ENCODE assay signal across 17 mouse cellular contexts in the genomic region with DNA sequence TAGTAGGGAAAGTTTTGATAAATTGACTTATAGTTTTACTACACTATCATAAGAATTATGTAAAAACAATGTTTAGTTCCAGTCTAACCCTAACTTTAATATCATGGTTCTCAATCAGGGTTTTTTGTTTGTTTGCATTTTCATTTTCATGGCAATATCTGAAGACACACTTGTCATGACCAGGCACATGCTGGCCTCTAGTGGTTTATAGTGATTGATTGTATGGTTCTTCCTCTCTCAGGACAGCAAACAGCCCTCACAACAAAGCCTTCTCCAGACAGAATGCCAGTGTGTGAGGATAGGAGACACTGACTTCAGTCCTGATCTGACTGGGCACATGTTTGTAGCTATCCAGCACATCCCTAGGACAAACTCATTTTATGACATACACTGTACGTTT. TPM values are rescaled to one million over a fixed set of nuclear protein-coding genes. Genes with fewer than 3 reads are reported as not detected.
DNase-seq lines count a peak whose midpoint lies in the region; ATAC-seq lines count a peak whose summit lies in the region.
"Had no signal": no experiment of that assay in that cellular context is flagged by ENCODE, and none has a peak within 500 bp of the region (broad histone marks: within the 10 kb centered on the region; RNA-seq: fewer than 3 reads in every experiment).

No protein-coding gene starts in this region.

- H3K27ac ChIP-seq in neural tube, embryonic 13.5 days (replicated peaks) = 0 out of 2 replicates have a peak overlapping the region, but pooled peaks have one; percentile 14
- no peak overlapping the region for H3K27ac ChIP-seq in neural tube, embryonic 15.5 days (replicated peaks)
- H3K27ac ChIP-seq: limb, embryonic 12.5 days; neural tube, embryonic 12.5 days had no signal

- DNase-seq in CD4-positive, CD25-positive, alpha-beta regulatory T cell, adult 2 months (ENCODE audit: low read depth, low spot score) = peak; percentile 27
- peak; percentile 35 for DNase-seq in kidney, adult 9 months
- no peak for DNase-seq in kidney, adult 18-20 months
- DNase-seq in cerebellum, adult 11 months = no peak
- DNase-seq in adrenal gland, postnatal 4 days (ENCODE audit: low spot score in 2 of 2) = no peak
- DNase-seq: cerebellum, adult 8-10 months; layer of hippocampus, adult 9-11 months; midbrain, embryonic 14.5 days had no signal

- H3K36me3 ChIP-seq in neural tube, embryonic 13.5 days = no peaks in the 10 kb centered on the region
- H3K36me3 ChIP-seq in neural tube, embryonic 15.5 days = no peaks in the 10 kb centered on the region
- H3K36me3 ChIP-seq: limb, embryonic 12.5 days; neural tube, embryonic 12.5 days had no signal

- 82% methylated on average over 1 of the region's 1 CpGs for WGBS in neural tube, embryonic 13.5 days
- 82% methylated on average over 1 of the region's 1 CpGs for WGBS in neural tube, embryonic 15.5 days

- no peak overlapping the region for H3K4me3 ChIP-seq in neural tube, embryonic 13.5 days
- H3K4me3 ChIP-seq in neural tube, embryonic 15.5 days (replicated peaks) = no peak overlapping the region
- H3K4me3 ChIP-seq: limb, embryonic 12.5 days; neural tube, embryonic 12.5 days had no signal

- H3K9ac ChIP-seq in neural tube, embryonic 13.5 days = no peak overlapping the region
- H3K9ac ChIP-seq in neural tube, embryonic 15.5 days (replicated peaks) = no peak overlapping the region
- H3K9ac ChIP-seq: limb, embryonic 12.5 days; neural tube, embryonic 12.5 days had no signal

- H3K4me1 ChIP-seq in neural tube, embryonic 13.5 days (replicated peaks) = no peaks in the 10 kb centered on the region
- no peaks in the 10 kb centered on the region for H3K4me1 ChIP-seq in neural tube, embryonic 15.5 days
- H3K4me1 ChIP-seq: limb, embryonic 12.5 days; neural tube, embryonic 12.5 days had no signal

- H3K4me2 ChIP-seq in neural tube, embryonic 13.5 days = no peak overlapping the region
- no peak overlapping the region for H3K4me2 ChIP-seq in neural tube, embryonic 15.5 days
- H3K4me2 ChIP-seq: limb, embryonic 12.5 days; neural tube, embryonic 12.5 days had no signal

- no peak for ATAC-seq in CD4-positive, CD25-positive, alpha-beta regulatory T cell, adult 4 months
- ATAC-seq in neural tube, embryonic 13.5 days (ENCODE audit: low read depth) = no peak
- ATAC-seq in neural tube, embryonic 15.5 days (ENCODE audit: low FRiP score) = no peak
- ATAC-seq: hindbrain, embryonic 16.5 days had no signal

- H3K27me3 ChIP-seq in neural tube, embryonic 13.5 days = no peaks in the 10 kb centered on the region
- H3K27me3 ChIP-seq in neural tube, embryonic 15.5 days (replicated peaks) = no peaks in the 10 kb centered on the region
- H3K27me3 ChIP-seq: limb, embryonic 12.5 days; neural tube, embryonic 12.5 days had no signal

- no peaks in the 10 kb centered on the region for H3K9me3 ChIP-seq in neural tube, embryonic 13.5 days
- H3K9me3 ChIP-seq in neural tube, embryonic 15.5 days (replicated peaks) = no peaks in the 10 kb centered on the region
- H3K9me3 ChIP-seq: limb, embryonic 12.5 days; neural tube, embryonic 12.5 days had no signal

RNA-seq across cellular contexts. Expression of a gene that starts 13.2 kb away (rescaled TPM):
- polyA plus RNA-seq in CD4-positive, CD25-positive, alpha-beta regulatory T cell, adult 4 months (2017; shearing (Covaris generic)) = not detected
- polyA plus RNA-seq in neural tube, embryonic 13.5 days (2015; fragmentation: Nextera tagmentation; extraction: Ambion mirVana) = not detected in 2 replicates
- not detected in 2 replicates for polyA plus RNA-seq in neural tube, embryonic 15.5 days (2015; fragmentation: Nextera tagmentation; extraction: Ambion mirVana)
- not detected for total RNA-seq in adrenal gland, postnatal 4 days (2021)
- polyA plus RNA-seq: brain, embryonic 14.5 days; heart, embryonic 14.5 days; hindbrain, embryonic 16.5 days; limb, embryonic 12.5 days; midbrain, embryonic 14.5 days; neural tube, embryonic 12.5 days; testis, adult 2 months had no signal

RNA-seq across cellular contexts. Expression of a gene that starts 17.4 kb away (rescaled TPM):
- not detected for polyA plus RNA-seq in CD4-positive, CD25-positive, alpha-beta regulatory T cell, adult 4 months (2017; shearing (Covaris generic))
- polyA plus RNA-seq in neural tube, embryonic 13.5 days (2015; fragmentation: Nextera tagmentation; extraction: Ambion mirVana) = not detected in 2 replicates
- not detected in 2 replicates for polyA plus RNA-seq in neural tube, embryonic 15.5 days (2015; fragmentation: Nextera tagmentation; extraction: Ambion mirVana)
- total RNA-seq in adrenal gland, postnatal 4 days (2021) = not detected
- polyA plus RNA-seq: brain, embryonic 14.5 days; heart, embryonic 14.5 days; hindbrain, embryonic 16.5 days; limb, embryonic 12.5 days; midbrain, embryonic 14.5 days; neural tube, embryonic 12.5 days; testis, adult 2 months had no signal

RNA-seq across cellular contexts. Expression of a gene that starts 27.1 kb away (rescaled TPM):
- polyA plus RNA-seq in CD4-positive, CD25-positive, alpha-beta regulatory T cell, adult 4 months (2017; shearing (Covaris generic)) = not detected
- polyA plus RNA-seq in neural tube, embryonic 13.5 days (2015; fragmentation: Nextera tagmentation; extraction: Ambion mirVana) = not detected in 2 replicates
- not detected in 2 replicates for polyA plus RNA-seq in neural tube, embryonic 15.5 days (2015; fragmentation: Nextera tagmentation; extraction: Ambion mirVana)
- total RNA-seq in adrenal gland, postnatal 4 days (2021) = not detected
- polyA plus RNA-seq: brain, embryonic 14.5 days; heart, embryonic 14.5 days; hindbrain, embryonic 16.5 days; limb, embryonic 12.5 days; midbrain, embryonic 14.5 days; neural tube, embryonic 12.5 days; testis, adult 2 months had no signal

RNA-seq across cellular contexts. Expression of a gene that starts 30.1 kb away (rescaled TPM):
- not detected for polyA plus RNA-seq in CD4-positive, CD25-positive, alpha-beta regulatory T cell, adult 4 months (2017; shearing (Covaris generic))
- not detected in 2 replicates for polyA plus RNA-seq in neural tube, embryonic 13.5 days (2015; fragmentation: Nextera tagmentation; extraction: Ambion mirVana)
- not detected in 2 replicates for polyA plus RNA-seq in neural tube, embryonic 15.5 days (2015; fragmentation: Nextera tagmentation; extraction: Ambion mirVana)
- total RNA-seq in adrenal gland, postnatal 4 days (2021) = not detected
- polyA plus RNA-seq: brain, embryonic 14.5 days; heart, embryonic 14.5 days; hindbrain, embryonic 16.5 days; limb, embryonic 12.5 days; midbrain, embryonic 14.5 days; neural tube, embryonic 12.5 days; testis, adult 2 months had no signal

RNA-seq across cellular contexts. Expression of a gene that starts 42.0 kb away (rescaled TPM):
- not detected for polyA plus RNA-seq in CD4-positive, CD25-positive, alpha-beta regulatory T cell, adult 4 months (2017; shearing (Covaris generic))
- polyA plus RNA-seq in neural tube, embryonic 13.5 days (2015; fragmentation: Nextera tagmentation; extraction: Ambion mirVana) = not detected in 2 replicates
- polyA plus RNA-seq in neural tube, embryonic 15.5 days (2015; fragmentation: Nextera tagmentation; extraction: Ambion mirVana) = not detected in 2 replicates
- not detected for total RNA-seq in adrenal gland, postnatal 4 days (2021)
- polyA plus RNA-seq: brain, embryonic 14.5 days; heart, embryonic 14.5 days; hindbrain, embryonic 16.5 days; limb, embryonic 12.5 days; midbrain, embryonic 14.5 days; neural tube, embryonic 12.5 days; testis, adult 2 months had no signal

Comparison
In these comparisons a context has a peak if more than half of its experiments do, and no peak if none do; other contexts are left out.
1. DNase-seq: peak in CD4-positive, CD25-positive, alpha-beta regulatory T cell, adult 2 months (single experiment) and kidney, adult 9 months (single experiment); none in kidney, adult 18-20 months (single experiment), cerebellum, adult 11 months (single experiment) and adrenal gland, postnatal 4 days (0 of 2).